Mouse (Mus musculus) heart, adult 2 months (tissue): ENCODE results near the gene Ppp3ca. TPM values are rescaled to one million over a fixed set of nuclear protein-coding genes. Genes with fewer than 3 reads are reported as not detected.

Experiments used
- DNase-seq, 2 experiments: peaks; one replicate each; pipeline ENCODE4 v3.0.0; 2021
- H3K27ac ChIP-seq: fragments of 200-600 bp; 2 replicates; pipeline ENCODE4 v1.8.1; 2022
- H3K27me3 ChIP-seq: fragments of 200-500 bp; 2 replicates; pipeline ENCODE4 v1.6.1; 2012; ENCODE audit warnings: mild to moderate bottlenecking, low read length, inconsistent platforms, mixed read lengths; ENCODE audit not compliant: control insufficient read depth, insufficient read depth
- H3K36me3 ChIP-seq: fragments of 200-500 bp; 2 replicates; pipeline ENCODE4 v1.6.1; 2012; ENCODE audit warnings: low read length, inconsistent platforms; ENCODE audit not compliant: control insufficient read depth, insufficient read depth
- H3K4me1 ChIP-seq: fragments of 200-500 bp; 2 replicates; pipeline ENCODE4 v1.6.1; 2011; ENCODE audit warnings: low read length; ENCODE audit not compliant: control insufficient read depth, insufficient read depth
- H3K4me3 ChIP-seq: fragments of 200-600 bp; 2 replicates; pipeline ENCODE4 v1.8.1; 2022
- H3K79me2 ChIP-seq: fragments of 200-500 bp; replicated peaks from 2 replicates; pipeline ENCODE4 v1.6.1; 2012; ENCODE audit warnings: mild to moderate bottlenecking, inconsistent platforms, low read length, moderate library complexity, mixed read lengths; ENCODE audit not compliant: control insufficient read depth, insufficient read depth
- H3K9ac ChIP-seq: fragments of 200-500 bp; 2 replicates; pipeline ENCODE4 v1.6.1; 2012; ENCODE audit warnings: low read depth, mild to moderate bottlenecking, control low read depth, inconsistent platforms, low read length, mixed read lengths
- CTCF ChIP-seq: fragments of 200-600 bp; IDR thresholded peaks from 2 replicates; pipeline ENCODE4 v1.8.1; 2022; ENCODE audit warnings: antibody characterized with exemption, mild to moderate bottlenecking, moderate library complexity
- EP300 ChIP-seq: fragments of 200-500 bp; IDR thresholded peaks from 2 replicates; pipeline ENCODE4 v1.6.1; 2011; ENCODE audit warnings: low read depth, low read length, control low read depth; ENCODE audit not compliant: insufficient read depth
- POLR2A ChIP-seq: fragments of 200-500 bp; IDR thresholded peaks from 2 replicates; pipeline ENCODE4 v1.6.1; 2011; ENCODE audit warnings: mild to moderate bottlenecking, low read depth, low read length, control low read depth; ENCODE audit not compliant: insufficient read depth
- WGBS: fragments of 180-500 bp; shearing (Covaris S2); methylation state at CpG from one replicate; pipeline ENCODE4 v1.1.7; 2018; 5-methylcytosine and 5-hydroxymethylcytosine counted together
- intact Hi-C: fragments of 180-260 bp; cut with DNase I; formaldehyde crosslinking; loops from one replicate; pipeline ENCODE4 v1.15.1; 2025
- polyA plus RNA-seq: library from polyadenylated mRNA; depleted of rRNA; stranded (reverse); fragments of >200 nt; gene quantifications from 2 replicates; pipeline ENCODE4 v1.2.3, GENCODE M21; 2012
- total RNA-seq, 2 experiments: library from RNA; stranded (reverse); gene quantifications; 2 replicates each; pipeline ENCODE4 v1.2.3; 2021

The Ppp3ca gene
- total and polyA plus RNA-seq, 3 experiments, result 18.3 to 44.3 (median 41.7) TPM

DNA sequence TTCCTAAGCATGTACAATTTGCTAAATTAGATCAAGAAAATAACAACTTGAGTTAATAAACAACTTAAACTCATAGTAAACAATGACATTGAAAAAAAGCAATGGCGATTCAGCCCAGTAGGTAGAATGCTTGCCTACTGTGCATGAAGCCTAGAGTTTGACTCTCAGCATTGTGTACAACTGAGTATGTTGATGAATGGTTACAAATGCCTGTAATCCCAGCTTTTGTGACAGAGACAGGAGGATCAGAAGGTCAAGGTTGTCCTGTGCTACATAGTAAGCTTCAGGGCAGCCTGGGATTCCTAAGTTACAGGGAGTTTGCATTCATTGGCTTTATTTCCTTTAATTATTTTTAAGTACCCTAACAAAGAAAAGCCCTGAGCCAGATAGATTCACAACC lies 4.8 kb upstream of the Ppp3ca start:
- Histone ChIP-seq H3K27ac (no peak overlapping the region), H3K4me3 (no peak overlapping the region), H3K9ac (no peak overlapping the region), H3K36me3 (no peaks in the 10 kb centered on the region; the same call in 1 of the 2 replicates), H3K4me1 (peaks cover 4% of the 10 kb centered on the region; the same call in 1 of the 2 replicates), H3K79me2 (no peaks in the 10 kb centered on the region), H3K27me3 (no peaks in the 10 kb centered on the region)
- TF ChIP-seq POLR2A, result no peak
- TF ChIP-seq EP300, result no peak
- TF ChIP-seq CTCF, result no peak
- 93% methylated on average over 1 of the region's 1 CpGs for WGBS
- intact Hi-C loops, result loop anchor here (5.0 kb wide), 1 partner anchor 53 kb away; no protein-coding TSS in a partner anchor
- DNase-seq, result no peak

- no peaks in the 10 kb centered on the region; the same call in 1 of the 2 replicates for H3K79me2 ChIP-seq
- no peak overlapping the region for H3K4me3 ChIP-seq
- H3K4me1 ChIP-seq, result peaks cover 4% of the 10 kb centered on the region; the same call in 1 of the 2 replicates
- H3K9ac ChIP-seq, result no peak overlapping the region
- 2% methylated on average over 2 of the region's 2 CpGs for WGBS
- no peaks in the 10 kb centered on the region; the same call in 1 of the 2 replicates for H3K36me3 ChIP-seq
- TF ChIP-seq POLR2A (no peak), CTCF (no peak), EP300 (no peak)
- no peaks in the 10 kb centered on the region for H3K27me3 ChIP-seq
- intact Hi-C loops, result loop anchor here (2.0 to 5.0 kb wide), 2 partner anchors 56 to 57 kb away; no protein-coding TSS in a partner anchor
- DNase-seq, result peak; percentile 80 to 86
- H3K27ac ChIP-seq, result peak overlapping the region; percentile 21
These were observed 1.9 kb upstream of the Ppp3ca start for GRCm38 (mm10) chr3:136668072-136668471.

DNA sequence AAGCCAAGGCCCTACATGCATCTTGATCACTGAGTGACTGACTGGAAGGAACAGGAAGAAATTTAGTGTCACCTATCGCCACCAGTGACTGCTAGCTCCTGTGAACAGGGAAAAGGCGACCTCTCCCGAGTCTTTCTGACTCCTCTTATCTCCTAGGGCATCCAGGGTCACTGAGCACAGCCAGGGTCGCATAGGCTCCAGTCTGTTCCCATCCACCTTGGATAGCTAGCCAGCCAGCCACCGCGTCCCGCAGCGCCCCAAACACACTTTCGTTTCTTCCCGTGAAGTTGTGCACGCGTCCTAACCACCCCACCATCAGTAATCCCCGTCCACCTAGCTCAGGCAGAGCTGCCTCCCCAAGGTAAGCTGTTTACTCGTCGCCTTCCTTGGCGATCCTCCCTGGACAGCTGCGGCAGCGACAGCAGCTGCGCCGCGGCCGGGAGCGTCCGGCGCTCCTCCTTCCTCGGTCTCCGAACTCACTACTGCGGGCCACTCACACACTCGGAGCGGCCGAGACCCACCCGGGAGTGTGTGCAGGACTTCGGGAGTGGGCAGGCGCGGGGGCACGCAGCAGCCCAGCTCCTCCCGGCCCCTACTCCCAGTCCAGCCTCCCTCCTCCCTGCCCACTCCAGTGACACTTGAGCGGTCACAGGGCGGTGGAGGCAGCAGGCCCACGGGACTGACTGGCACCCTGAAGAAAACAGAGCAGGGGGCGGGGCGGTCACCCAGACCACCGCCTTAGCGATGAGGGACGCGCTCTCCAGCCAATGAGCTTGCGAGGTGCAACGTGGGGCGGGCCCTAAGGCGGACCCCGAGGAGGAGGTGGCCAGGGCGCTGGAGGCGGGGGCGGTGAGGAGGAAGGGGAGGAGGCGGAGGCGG lies 454 bp upstream of the Ppp3ca start:
- intact Hi-C loops, result loop anchor here (2.0 to 5.0 kb wide), 6 partner anchors 35 to 228 kb away; no protein-coding TSS in a partner anchor
- H3K27ac ChIP-seq, result peak overlapping the region; percentile 99
- H3K4me3 ChIP-seq, result peak overlapping the region; percentile 87
- WGBS, result under 1% methylated on average over 55 of the region's 56 CpGs
- H3K36me3 ChIP-seq, result peaks cover 8% of the 10 kb centered on the region; the same call in 1 of the 2 replicates
- TF ChIP-seq CTCF, result no peak
- peak; percentile 97 for TF ChIP-seq POLR2A
- TF ChIP-seq EP300, result peak; percentile 24; the same call in 1 of the 2 replicates
- H3K27me3 ChIP-seq, result no peaks in the 10 kb centered on the region
- no peaks in the 10 kb centered on the region; the same call in 1 of the 2 replicates for H3K79me2 ChIP-seq
- peak; percentile 100 for DNase-seq
- peaks cover 7% of the 10 kb centered on the region for H3K4me1 ChIP-seq
- H3K9ac ChIP-seq, result peak overlapping the region; percentile 96

- H3K27me3 ChIP-seq, result no peaks in the 10 kb centered on the region
- under 1% methylated on average over 92 of the region's 92 CpGs for WGBS
- H3K27ac ChIP-seq, result peak overlapping the region; percentile 96
- H3K9ac ChIP-seq, result peak overlapping the region; percentile 96
- H3K36me3 ChIP-seq, result peaks cover 12% of the 10 kb centered on the region; the same call in 1 of the 2 replicates
- intact Hi-C loops, result loop anchor here (2.0 to 5.0 kb wide), 4 partner anchors 34 to 227 kb away; no protein-coding TSS in a partner anchor
- H3K4me1 ChIP-seq, result peaks cover 9% of the 10 kb centered on the region
- no peaks in the 10 kb centered on the region; the same call in 1 of the 2 replicates for H3K79me2 ChIP-seq
- H3K4me3 ChIP-seq, result peak overlapping the region; percentile 87
- TF ChIP-seq CTCF, result peak; percentile 31
- TF ChIP-seq EP300, result no peak
- no peak for TF ChIP-seq POLR2A
- DNase-seq, result peak; percentile 82
These were observed 622 bp downstream of the Ppp3ca start for GRCm38 (mm10) chr3:136670360-136671131.

GRCm38 (mm10) chr3:136671161-136671939 lies 1.4 kb downstream of the Ppp3ca start:
- H3K79me2 ChIP-seq, result no peaks in the 10 kb centered on the region; the same call in 1 of the 2 replicates
- peaks cover 12% of the 10 kb centered on the region; the same call in 1 of the 2 replicates for H3K36me3 ChIP-seq
- no peak for TF ChIP-seq POLR2A
- no peak for TF ChIP-seq EP300
- TF ChIP-seq CTCF, result no peak

More at GRCm38 (mm10) chr3:136671161-136671939, 1.4 kb downstream of the Ppp3ca start:
- Histone ChIP-seq H3K4me1 (peaks cover 11% of the 10 kb centered on the region), H3K9ac (peak overlapping the region; percentile 80), H3K4me3 (peak overlapping the region; percentile 87), H3K27ac (peak overlapping the region; percentile 96), H3K27me3 (no peaks in the 10 kb centered on the region)
- WGBS, result under 1% methylated on average over 51 of the region's 52 CpGs
- peak; percentile 86 to 87 for DNase-seq
- intact Hi-C loops, result loop anchor here (2.0 to 5.0 kb wide), 4 partner anchors 33 to 226 kb away; no protein-coding TSS in a partner anchor
